Mouse (Mus musculus) Patski (cell line): ENCODE measurements at regions not wholly inside any gene's neighbourhood (a gene's known extent, or its start where the extent isn't known, plus 50 kb on each side); places are given as distances from the start of the nearest gene placed in this dataset.

Experiments used
- ATAC-seq: fragments of 100-300 bp; one replicate; pipeline ENCODE4 v1.8.0; 2021
- CTCF ChIA-PET: fragments of 350-600 bp; sonication (Branson Sonifier 250); formaldehyde crosslinking; loops from one replicate; lab custom pipeline; 2022; ENCODE audit warnings: inconsistent platforms; lab: Charles Lee
- POLR2A ChIA-PET: fragments of 350-600 bp; sonication (Branson Sonifier 250); formaldehyde crosslinking; loops from one replicate; lab custom pipeline; 2022; ENCODE audit warnings: antibody characterized with exemption, inconsistent platforms; lab: Charles Lee
- DNase-seq: peaks from one replicate; pipeline ENCODE4 v3.0.0-alpha.2; 2011; ENCODE audit warnings: low read depth, low spot score
- H3K27me3 ChIP-seq: fragments of 371-371 bp; one replicate; pipeline ENCODE4 v1.5.1; 2021
- CTCF ChIP-seq: fragments of 100-300 bp; IDR thresholded peaks from one replicate; pipeline ENCODE4 v1.5.1; 2021
- in situ Hi-C: fragments of 300-500 bp; cut with MboI; formaldehyde crosslinking; loops from 3 replicates; pipeline ENCODE4 v1.11.1; 2018; ENCODE audit warnings: low pct_unique_long_range_greater_than_20kb, mixed read lengths

- H3K27me3 ChIP-seq: no peaks in the 10 kb centered on the region
- no peak for TF ChIP-seq CTCF
- ChIA-PET POLR2A (interaction anchor here (1.0 kb wide), 1 partner anchor 9 kb away, joined by 3 read pairs; no protein-coding TSS in a partner anchor), CTCF (no interaction called here)
- ATAC-seq: no peak
- in situ Hi-C loops: no loop called here
- no peak for DNase-seq
These were observed 178.1 kb upstream of the Kbtbd8 start for GRCm38 (mm10) chr6:94938949-94939348.

- ATAC-seq (no peak), DNase-seq (no peak)
- no peak for TF ChIP-seq CTCF
- CTCF ChIA-PET: interaction anchor here (1.2 kb wide), 1 partner anchor 10 kb away, joined by 4 read pairs; no protein-coding TSS in a partner anchor
- POLR2A ChIA-PET: no interaction called here
- in situ Hi-C loops: no loop called here
- no peaks in the 10 kb centered on the region for H3K27me3 ChIP-seq
These were observed 180.8 kb upstream of the Kbtbd8 start for GRCm38 (mm10) chr6:94936206-94936605.

GRCm38 (mm10) chr6:94935706-94936105, 181.3 kb upstream of the Kbtbd8 start:
- ChIA-PET CTCF (interaction anchor here (1.2 to 1.6 kb wide), 2 partner anchors 11 to 30 kb away, joined by 4 to 5 read pairs; no protein-coding TSS in a partner anchor), POLR2A (no interaction called here)
- in situ Hi-C loops: no loop called here
- ATAC-seq (no peak), DNase-seq (no peak)
- no peak for TF ChIP-seq CTCF
- H3K27me3 ChIP-seq: no peaks in the 10 kb centered on the region

GRCm38 (mm10) chr6:94927811-94928210, 189.2 kb upstream of the Kbtbd8 start:
- CTCF ChIA-PET: no interaction called here

GRCm38 (mm10) chr6:94926652-94927211, 190.3 kb upstream of the Kbtbd8 start:
- in situ Hi-C loops: no loop called here

More at GRCm38 (mm10) chr6:94927811-94928210, 189.2 kb upstream of the Kbtbd8 start:
- ATAC-seq (no peak), DNase-seq (no peak)
- H3K27me3 ChIP-seq: no peaks in the 10 kb centered on the region
- POLR2A ChIA-PET: no interaction called here
- TF ChIP-seq CTCF: no peak
- in situ Hi-C loops: no loop called here

GRCm38 (mm10) chr6:94925408-94925807, 191.6 kb upstream of the Kbtbd8 start:
- ATAC-seq (no peak), DNase-seq (no peak)
- no peaks in the 10 kb centered on the region for H3K27me3 ChIP-seq
- POLR2A ChIA-PET: no interaction called here
- TF ChIP-seq CTCF: no peak
- in situ Hi-C loops: no loop called here
- CTCF ChIA-PET: no interaction called here

More at GRCm38 (mm10) chr6:94926652-94927211, 190.3 kb upstream of the Kbtbd8 start:
- DNase-seq (no peak), ATAC-seq (no peak)
- H3K27me3 ChIP-seq: no peaks in the 10 kb centered on the region
- POLR2A ChIA-PET: interaction anchor here (0.6 to 0.7 kb wide), 2 partner anchors 51 to 587 kb away, joined by 3 read pairs; no protein-coding TSS in a partner anchor
- CTCF ChIA-PET: no interaction called here
- TF ChIP-seq CTCF: no peak

- no peak for ATAC-seq
- in situ Hi-C loops: no loop called here
- H3K27me3 ChIP-seq: no peaks in the 10 kb centered on the region
- DNase-seq: no peak
- POLR2A ChIA-PET: no interaction called here
- CTCF ChIA-PET: interaction anchor here (1.6 kb wide), 1 partner anchor 11 kb away, joined by 3 read pairs; no protein-coding TSS in a partner anchor
- no peak for TF ChIP-seq CTCF
These were observed 192.6 kb upstream of the Kbtbd8 start for GRCm38 (mm10) chr6:94924338-94925039.

GRCm38 (mm10) chr6:94921741-94922140, 195.3 kb upstream of the Kbtbd8 start:
- POLR2A ChIA-PET: no interaction called here
- CTCF ChIA-PET: interaction anchor here (1.5 kb wide), 1 partner anchor 13 kb away, joined by 3 read pairs; no protein-coding TSS in a partner anchor
- DNase-seq: no peak
- in situ Hi-C loops: no loop called here
- no peak for ATAC-seq
- H3K27me3 ChIP-seq: no peaks in the 10 kb centered on the region
- no peak for TF ChIP-seq CTCF

- DNase-seq: no peak
- no peak for ATAC-seq
- H3K27me3 ChIP-seq: no peaks in the 10 kb centered on the region
- ChIA-PET POLR2A (no interaction called here), CTCF (interaction anchor here (1.5 kb wide), 1 partner anchor 14 kb away, joined by 3 read pairs; no protein-coding TSS in a partner anchor)
- in situ Hi-C loops: no loop called here
- no peak for TF ChIP-seq CTCF
These were observed 196.3 kb upstream of the Kbtbd8 start for GRCm38 (mm10) chr6:94920770-94921169.

GRCm38 (mm10) chr6:94919194-94919743, 197.8 kb upstream of the Kbtbd8 start:
- POLR2A ChIA-PET: no interaction called here
- TF ChIP-seq CTCF: no peak
- no peak for ATAC-seq

More at GRCm38 (mm10) chr6:94919194-94919743, 197.8 kb upstream of the Kbtbd8 start:
- in situ Hi-C loops: no loop called here
- H3K27me3 ChIP-seq: no peaks in the 10 kb centered on the region
- CTCF ChIA-PET: no interaction called here
- no peak for DNase-seq
